Mouse (Mus musculus): Measurements from ENCODE around the gene Col5a1.

- no peak for TF ChIP-seq CTCF (IDR thresholded peaks at IDR 0.05; ENCODE audit: low read depth)
- no peak for TF ChIP-seq EP300 (IDR thresholded peaks at IDR 0.05; ENCODE audit: low read depth)
These were observed 126.1 kb downstream of the Col5a1 start for GRCm38 (mm10) chr2:28012367-28012766.
